Comparison of ENCODE assay signal across 9 mouse cellular contexts in genomic region chr5:112576993-112577670, GRCm38 (mm10). TPM values are rescaled to one million over a fixed set of nuclear protein-coding genes. Genes with fewer than 3 reads are reported as not detected.
DNase-seq lines count a peak whose midpoint lies in the region; ATAC-seq lines count a peak whose summit lies in the region.
"Had no signal": no experiment of that assay in that cellular context is flagged by ENCODE, and none has a peak within 500 bp of the region (broad histone marks: within the 10 kb centered on the region; RNA-seq: fewer than 3 reads in every experiment).

Gene Sez6l (minus strand): TSS chr5:112577185.

- peak within 1 kb of the TSS; percentile 68 for H3K4me2 ChIP-seq in embryonic facial prominence, embryonic 13.5 days
- H3K4me2 ChIP-seq in midbrain, embryonic 14.5 days (ENCODE audit: low read length), result peak within 1 kb of the TSS; percentile 71

- no peak; the same call in 1 of the 2 replicates for ATAC-seq in embryonic facial prominence, embryonic 13.5 days (ENCODE audit: insufficient number of reproducible peaks, insufficient read depth, low FRiP score, low TSS enrichment, low read depth)
- ATAC-seq in midbrain, embryonic 14.5 days (ENCODE audit: low FRiP score, low TSS enrichment), result peak; percentile 85

- H3K4me1 ChIP-seq in embryonic facial prominence, embryonic 13.5 days, result peaks cover 28% of the 10 kb centered on the region
- peaks cover 57% of the 10 kb centered on the region for H3K4me1 ChIP-seq in hindbrain, embryonic 10.5 days (replicated peaks)
- H3K4me1 ChIP-seq in midbrain, embryonic 14.5 days (ENCODE audit: control insufficient read depth, insufficient read depth, low read length), result peaks cover 34% of the 10 kb centered on the region

- H3K9me3 ChIP-seq in embryonic facial prominence, embryonic 13.5 days, result no peaks in the 10 kb centered on the region
- no peaks in the 10 kb centered on the region for H3K9me3 ChIP-seq in hindbrain, embryonic 10.5 days
- H3K9me3 ChIP-seq in midbrain, embryonic 14.5 days (ENCODE audit: control insufficient read depth, low read length), result no peaks in the 10 kb centered on the region

- H3K27me3 ChIP-seq in embryonic facial prominence, embryonic 13.5 days, result peaks cover 88% of the 10 kb centered on the region
- H3K27me3 ChIP-seq in hindbrain, embryonic 10.5 days (ENCODE audit: insufficient read depth, poor library complexity, severe bottlenecking), result peaks cover 100% of the 10 kb centered on the region
- H3K27me3 ChIP-seq in midbrain, embryonic 14.5 days (ENCODE audit: control insufficient read depth, insufficient read depth, low read length), result peaks cover 12% of the 10 kb centered on the region; the same call in 1 of the 2 replicates

- intact Hi-C loops in left cerebral cortex, postnatal 10 days (cut with DNase I), result loop anchor here (5.0 to 10.0 kb wide), 4 partner anchors 65 to 478 kb away; no protein-coding TSS in a partner anchor

- H3K36me3 ChIP-seq in embryonic facial prominence, embryonic 13.5 days, result no peaks in the 10 kb centered on the region
- no peaks in the 10 kb centered on the region for H3K36me3 ChIP-seq in hindbrain, embryonic 10.5 days
- no peaks in the 10 kb centered on the region for H3K36me3 ChIP-seq in midbrain, embryonic 14.5 days (ENCODE audit: control insufficient read depth, insufficient read depth, low read length)

- no peak within 1 kb of the TSS for H3K27ac ChIP-seq in embryonic facial prominence, embryonic 13.5 days
- peak within 1 kb of the TSS; percentile 54 for H3K27ac ChIP-seq in hindbrain, embryonic 10.5 days
- peak within 1 kb of the TSS; percentile 84 for H3K27ac ChIP-seq in midbrain, embryonic 14.5 days (replicated peaks; ENCODE audit: low read depth, low read length)
- H3K27ac ChIP-seq: macrophage had no signal

- DNase-seq in urinary bladder, adult 2 months (ENCODE audit: low spot score), result peak; percentile 29
- DNase-seq in urinary bladder, postnatal 10 days (ENCODE audit: low spot score), result no peak
- DNase-seq in hindbrain, embryonic 10.5 days (ENCODE audit: low spot score), result peak; percentile 77
- DNase-seq in left cerebral cortex, postnatal 10 days (ENCODE audit: extremely low spot score in 1 of 2, low spot score in 2 of 2), result peak; percentile 67 to 89
- DNase-seq in midbrain, embryonic 14.5 days, result peak; percentile 91
- peak; percentile 18 for DNase-seq in yolk sac, embryonic 10.5 days (ENCODE audit: low spot score)
- no peak for DNase-seq in thymus, postnatal 10 days (ENCODE audit: low spot score in 2 of 2)

- H3K9ac ChIP-seq in embryonic facial prominence, embryonic 13.5 days, result peak within 1 kb of the TSS; percentile 52; the same call in 1 of the 2 replicates
- peak within 1 kb of the TSS; percentile 93 for H3K9ac ChIP-seq in midbrain, embryonic 14.5 days (replicated peaks; ENCODE audit: low read length)

- WGBS in embryonic facial prominence, embryonic 13.5 days, result under 1% methylated on average over 50 of the region's 50 CpGs
- WGBS in hindbrain, embryonic 10.5 days, result under 1% methylated on average over 50 of the region's 50 CpGs
- WGBS in midbrain, embryonic 14.5 days, result under 1% methylated on average over 47 of the region's 50 CpGs

- peak within 1 kb of the TSS; percentile 42 for H3K4me3 ChIP-seq in embryonic facial prominence, embryonic 13.5 days
- H3K4me3 ChIP-seq in hindbrain, embryonic 10.5 days, result peak within 1 kb of the TSS; percentile 54
- peak within 1 kb of the TSS; percentile 68 for H3K4me3 ChIP-seq in midbrain, embryonic 14.5 days (replicated peaks; ENCODE audit: low read depth, low read length)

RNA-seq across cellular contexts. Expression of gene Sez6l, which starts in this region (rescaled TPM):
- polyA plus RNA-seq in urinary bladder, adult 2 months (2012; rRNA removed), result 0.23 and 0.35 TPM in 2 replicates
- 2.0 and 2.1 TPM in 2 replicates for polyA plus RNA-seq in embryonic facial prominence, embryonic 13.5 days (2015; fragmentation: Nextera tagmentation; extraction: Ambion mirVana)
- polyA plus RNA-seq in hindbrain, embryonic 10.5 days (2016; fragmentation: Nextera tagmentation; extraction: Ambion mirVana), result 1.4 and 6.0 TPM in 2 replicates
- 100 to 1,000 TPM; 158 to 163 TPM for total RNA-seq in left cerebral cortex, postnatal 10 days (2021)
- 46.3 and 49.9 TPM in 2 replicates for polyA plus RNA-seq in midbrain, embryonic 14.5 days (2014; fragmentation: Nextera tagmentation; extraction: Ambion mirVana)
- polyA plus RNA-seq: macrophage had no signal

Comparison
In these comparisons a context has a peak if more than half of its experiments do, and no peak if none do; other contexts are left out.
1. Peak in DNase-seq in urinary bladder, adult 2 months; RNA of the gene not detected or under 1 TPM.
2. DNase-seq: peak in hindbrain, embryonic 10.5 days (single experiment), left cerebral cortex, postnatal 10 days (2 of 2), midbrain, embryonic 14.5 days (single experiment) and yolk sac, embryonic 10.5 days (single experiment); none in urinary bladder, postnatal 10 days (single experiment) and thymus, postnatal 10 days (0 of 2).
3. Peak in every context shown above with its lines, with median percentiles within 50 percentile points of each other: H3K4me3 ChIP-seq.